Mouse (Mus musculus) subcutaneous adipose tissue, adult 2 months (tissue): ENCODE measurements around the gene Bora. TPM values are rescaled to one million over a fixed set of nuclear protein-coding genes. Genes with fewer than 3 reads are reported as not detected.

Source experiments
- polyA plus RNA-seq: library from polyadenylated mRNA; depleted of rRNA; stranded (reverse); fragments of >200 nt; gene quantifications from 2 replicates; pipeline ENCODE4 v1.2.3, GENCODE M21; 2012; ENCODE audit warnings: low replicate concordance; rRNA removed

The Bora gene
- 1.3 and 3.4 TPM in 2 replicates for polyA plus RNA-seq

GRCm38 (mm10) chr14:99046031-99046781 lies at the start of gene Bora, which contains the start of gene Mzt1:
Gene Bora (plus strand): TSS chr14:99046222.
Gene Mzt1 (minus strand): TSS chr14:99046134.

GRCm38 (mm10) chr14:99099267-99099966 lies 53.4 kb downstream of the Bora start, which contains the start of the genes Pibf1 and Dis3:
Gene Pibf1 (plus strand): TSS chr14:99099424.
Gene Dis3 (minus strand): TSS chr14:99099770.

Other genes starting within 250 kb of the Bora start
- gene Rpl36a-ps1, start 51.9 kb upstream of the Bora start, polyA plus RNA-seq, result not detected in 2 replicates
- gene Mzt1, start 88 bp upstream of the Bora start, polyA plus RNA-seq, result 10.2 and 12.7 TPM in 2 replicates
- gene Pibf1, start 53.2 kb downstream of the Bora start, polyA plus RNA-seq, result 1.6 and 3.7 TPM in 2 replicates
- gene Dis3, start 53.5 kb downstream of the Bora start, polyA plus RNA-seq, result 3.3 and 11.1 TPM in 2 replicates